Mouse (Mus musculus): ENCODE data around the gene Trim2.

Trim2 gene

GRCm38 (mm10) chr3:84200559-84201420 is 105.9 kb downstream of the Trim2 start:
- intact Hi-C loops (cut with DNase I): no loop called here

- intact Hi-C loops (cut with DNase I): loop anchor here (5.0 kb wide), 1 partner anchor 58 kb away; no protein-coding TSS in a partner anchor
Observed at GRCm38 (mm10) chr3:84199516-84199915, 107.2 kb downstream of the Trim2 start.

GRCm38 (mm10) chr3:84198229-84198628 is 108.4 kb downstream of the Trim2 start:
- intact Hi-C loops (cut with DNase I): loop anchor here (5.0 kb wide), 1 partner anchor 59 kb away; no protein-coding TSS in a partner anchor

GRCm38 (mm10) chr3:84193881-84194280 is 112.8 kb downstream of the Trim2 start:
- intact Hi-C loops (cut with DNase I): no loop called here

- intact Hi-C loops (cut with DNase I): no loop called here
Observed at GRCm38 (mm10) chr3:84191141-84191881, 115.4 kb downstream of the Trim2 start.

- intact Hi-C loops (cut with DNase I): no loop called here
Observed at GRCm38 (mm10) chr3:84190513-84191061, 116.1 kb downstream of the Trim2 start.

- intact Hi-C loops (cut with DNase I): loop anchor here (5.0 kb wide), 1 partner anchor 33 kb away; no protein-coding TSS in a partner anchor
Observed at GRCm38 (mm10) chr3:84189629-84190173, 117.0 kb downstream of the Trim2 start.

GRCm38 (mm10) chr3:84181717-84182116 is 125.0 kb downstream of the Trim2 start:
- intact Hi-C loops (cut with DNase I): no loop called here

- intact Hi-C loops (cut with DNase I): no loop called here
Observed at GRCm38 (mm10) chr3:84181102-84181501, 125.6 kb downstream of the Trim2 start.

- intact Hi-C loops (cut with DNase I): no loop called here
Observed at GRCm38 (mm10) chr3:84180304-84180703, 126.4 kb downstream of the Trim2 start.

- intact Hi-C loops (cut with DNase I): loop anchor here (2.0 to 10.0 kb wide), 2 partner anchors 135 to 367 kb away; no protein-coding TSS in a partner anchor
Observed at GRCm38 (mm10) chr3:84177834-84178233, 128.8 kb downstream of the Trim2 start.

- intact Hi-C loops (cut with DNase I): loop anchor here (2.0 to 10.0 kb wide), 3 partner anchors 127 to 369 kb away; no protein-coding TSS in a partner anchor
Observed at GRCm38 (mm10) chr3:84175337-84176315, 131.1 kb downstream of the Trim2 start.

- intact Hi-C loops (cut with DNase I): loop anchor here (2.0 to 10.0 kb wide), 2 partner anchors 129 to 371 kb away; no protein-coding TSS in a partner anchor
Observed at GRCm38 (mm10) chr3:84173581-84174154, 133.0 kb downstream of the Trim2 start, which contains the start of gene Gm6525. Gene Gm6525, plus strand, starts transcription at chr3:84174104.

GRCm38 (mm10) chr3:84172406-84172805 is 134.3 kb downstream of the Trim2 start:
- intact Hi-C loops (cut with DNase I): loop anchor here (10.0 kb wide), 1 partner anchor 372 kb away; no protein-coding TSS in a partner anchor

GRCm38 (mm10) chr3:84169393-84170005 is 137.2 kb downstream of the Trim2 start:
- intact Hi-C loops (cut with DNase I): loop anchor here (10.0 kb wide), 1 partner anchor 375 kb away; no protein-coding TSS in a partner anchor

- intact Hi-C loops (cut with DNase I): no loop called here
Observed at GRCm38 (mm10) chr3:84168943-84169342, 137.7 kb downstream of the Trim2 start.

- intact Hi-C loops (cut with DNase I): no loop called here
Observed at GRCm38 (mm10) chr3:84166073-84166472, 140.6 kb downstream of the Trim2 start.

- intact Hi-C loops (cut with DNase I): no loop called here
Observed at GRCm38 (mm10) chr3:84165391-84165790, 141.3 kb downstream of the Trim2 start.

All from adrenal gland (tissue).